Mouse (Mus musculus): Measurements from ENCODE around the gene Tmprss2.
"Not testable (repeated sequence)": the region's sequence is repeated elsewhere in the genome, so short reads cannot be mapped to it uniquely, and the experiment has no call there.

Tmprss2 gene

DNA sequence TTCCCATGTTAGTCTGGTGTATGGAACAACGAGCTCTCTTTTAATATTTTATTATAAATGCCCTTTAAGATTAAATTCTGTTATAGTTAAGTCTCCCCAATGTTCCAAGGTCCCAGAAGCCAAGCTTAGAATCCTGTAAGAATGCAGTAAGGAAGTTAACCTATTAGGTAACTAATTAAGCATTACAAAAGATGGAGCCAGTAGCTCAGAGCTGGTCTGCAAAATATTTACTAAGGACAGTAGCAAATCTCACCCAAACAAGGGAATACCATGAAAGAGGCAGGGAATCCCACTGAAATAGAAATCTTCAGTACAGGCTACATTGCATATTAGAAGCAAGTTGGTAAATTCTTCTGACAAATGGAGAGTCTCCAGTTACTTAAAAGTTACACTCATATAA lies 28.1 kb downstream of the Tmprss2 start:
- not testable (repeated sequence) for DNase-seq

- no peak for DNase-seq
Observed at GRCm38 (mm10) chr16:97569426-97569825, 41.6 kb downstream of the Tmprss2 start.

DNA sequence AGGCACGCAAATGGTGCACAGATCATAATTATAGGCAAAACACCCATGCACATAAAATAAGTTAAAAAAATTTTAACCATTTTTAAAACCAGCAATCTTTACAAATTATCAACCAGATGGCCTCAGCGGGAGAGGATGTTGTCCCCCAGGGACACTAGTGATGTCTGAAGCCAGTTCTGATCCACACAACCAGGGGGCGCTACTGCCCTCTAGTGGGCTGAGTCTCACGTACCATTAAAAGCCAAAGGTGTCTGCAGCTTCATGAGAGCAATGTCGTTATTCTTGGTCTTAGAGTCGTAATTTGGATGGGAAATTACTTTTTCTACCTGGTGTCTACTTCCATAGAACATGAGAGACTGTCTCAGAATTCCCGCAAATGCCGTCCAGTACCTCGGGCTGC lies 42.3 kb downstream of the Tmprss2 start:
- peak; percentile 14 to 24 for DNase-seq

GRCm38 (mm10) chr16:97544340-97544739 lies 66.7 kb downstream of the Tmprss2 start:
- DNase-seq = no peak

DNA sequence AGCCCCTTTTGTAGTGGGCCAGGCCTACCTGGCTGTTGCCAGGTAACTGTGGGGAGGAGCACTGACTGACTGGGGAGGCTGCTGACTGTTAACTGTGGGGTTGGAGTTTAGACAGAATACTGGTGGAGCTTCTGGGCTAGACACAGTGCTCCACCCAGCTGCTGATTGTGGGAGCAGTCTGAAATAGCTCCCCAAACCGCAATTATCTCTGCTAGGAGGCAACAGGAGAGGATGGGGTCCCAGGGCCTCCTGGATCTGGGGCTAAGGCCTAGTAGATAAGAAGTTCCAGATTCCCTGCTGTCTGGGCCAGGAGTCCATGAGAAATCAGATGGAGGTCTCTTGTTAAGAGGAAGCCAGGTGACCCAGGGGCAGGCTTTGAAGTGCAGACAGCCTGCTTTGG lies 74.1 kb downstream of the Tmprss2 start:
- DNase-seq = no peak

GRCm38 (mm10) chr16:97535808-97536413 lies 75.1 kb downstream of the Tmprss2 start:
- no peak for DNase-seq

DNA sequence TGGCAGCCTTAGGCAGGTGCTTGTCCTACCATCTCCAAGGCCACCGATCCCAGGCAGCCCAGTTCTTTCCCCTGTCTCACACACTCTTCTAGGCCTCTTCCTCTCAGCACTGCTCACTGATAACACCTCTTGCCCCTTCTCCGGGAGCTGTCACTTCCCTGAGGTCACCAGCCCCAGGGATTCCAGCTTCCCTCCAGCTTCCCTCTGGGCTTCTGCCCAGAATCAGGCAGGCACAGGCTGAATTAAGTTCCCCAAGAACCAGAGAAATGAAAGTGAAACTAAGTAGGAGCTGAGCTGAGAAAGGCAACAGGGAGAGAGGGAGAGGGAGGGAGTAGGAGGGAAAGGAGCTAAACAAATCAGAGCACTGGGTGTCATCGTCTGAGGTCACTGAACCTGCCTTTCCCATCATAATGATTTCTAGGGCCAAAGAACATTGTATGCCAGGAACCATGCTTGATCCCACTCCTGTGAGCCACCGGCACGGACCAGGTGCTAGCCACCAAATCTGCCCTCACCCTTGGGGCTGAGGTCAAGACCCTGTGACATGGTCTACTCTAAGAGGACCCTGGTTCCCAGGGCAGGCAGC lies 76.0 kb downstream of the Tmprss2 start:
- no peak for DNase-seq

DNA sequence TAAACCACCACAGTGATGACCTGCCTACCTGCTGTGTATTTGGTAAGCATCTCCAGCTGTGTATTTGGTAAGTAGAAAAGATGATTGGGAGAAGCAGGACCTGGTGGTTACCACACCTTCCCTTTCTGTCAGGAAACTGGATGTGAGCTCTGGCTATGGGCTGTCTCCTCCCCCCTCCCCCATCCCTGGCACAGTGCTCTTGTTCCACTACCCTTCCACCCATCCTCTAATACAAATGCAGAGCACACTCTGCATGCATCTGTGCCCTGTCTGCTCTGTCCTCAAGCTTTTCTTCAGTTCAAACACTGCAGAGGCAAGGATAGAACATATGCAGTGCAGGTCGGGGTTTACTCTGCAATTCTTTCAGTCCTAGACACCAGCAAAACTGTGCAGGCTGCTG lies 76.5 kb downstream of the Tmprss2 start:
- peak in 1 of 2 experiments; percentile 12 for DNase-seq

GRCm38 (mm10) chr16:97533751-97534150 lies 77.2 kb downstream of the Tmprss2 start:
- no peak for DNase-seq

DNA sequence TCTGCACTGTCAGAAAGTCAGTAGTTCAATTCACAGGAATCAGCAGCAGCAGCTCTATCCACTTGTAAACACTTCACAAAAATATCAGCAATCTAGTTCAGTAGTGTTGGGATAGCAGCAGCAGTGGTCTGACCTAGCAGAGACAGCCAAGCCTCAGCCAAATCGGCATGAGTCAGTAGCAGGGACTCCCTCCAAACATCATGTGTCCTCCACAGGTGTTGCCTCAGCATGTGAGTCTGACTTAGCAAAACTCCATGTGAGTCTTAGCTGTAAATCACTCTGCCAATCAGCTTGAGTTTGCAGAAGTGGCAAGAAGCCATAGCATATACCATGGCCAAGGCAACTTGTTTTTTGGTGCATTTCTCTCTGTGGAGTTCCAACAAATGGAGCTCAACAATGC lies 77.9 kb downstream of the Tmprss2 start:
- DNase-seq = no peak

- no peak for DNase-seq
Observed at GRCm38 (mm10) chr16:97529241-97529640, 81.8 kb downstream of the Tmprss2 start.

- peak; percentile 37 to 47 for DNase-seq
Observed at GRCm38 (mm10) chr16:97523024-97523423, 88.0 kb downstream of the Tmprss2 start.

DNA sequence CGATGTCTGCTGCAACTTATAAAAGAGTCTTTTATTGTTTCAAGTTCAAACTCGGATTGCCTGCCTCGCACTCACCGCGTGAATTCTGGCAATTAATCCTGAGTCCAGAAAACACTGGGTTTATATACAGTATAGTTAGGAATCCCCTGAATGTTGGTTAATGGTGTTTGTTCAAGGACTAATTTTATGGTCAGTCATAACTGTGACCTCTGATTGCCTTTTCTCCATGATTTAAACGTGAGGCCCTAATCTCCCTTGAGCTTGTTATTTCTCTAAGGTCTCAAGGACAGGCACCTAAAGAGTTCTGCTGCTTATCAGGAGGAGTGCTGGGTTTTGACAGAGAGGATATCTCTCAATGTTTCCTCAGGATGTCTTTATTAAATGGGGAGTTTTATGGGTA lies 89.0 kb downstream of the Tmprss2 start:
- no peak for DNase-seq

- DNase-seq = no peak
Observed at GRCm38 (mm10) chr16:97516341-97516740, 94.7 kb downstream of the Tmprss2 start.
